In the genomic region with DNA sequence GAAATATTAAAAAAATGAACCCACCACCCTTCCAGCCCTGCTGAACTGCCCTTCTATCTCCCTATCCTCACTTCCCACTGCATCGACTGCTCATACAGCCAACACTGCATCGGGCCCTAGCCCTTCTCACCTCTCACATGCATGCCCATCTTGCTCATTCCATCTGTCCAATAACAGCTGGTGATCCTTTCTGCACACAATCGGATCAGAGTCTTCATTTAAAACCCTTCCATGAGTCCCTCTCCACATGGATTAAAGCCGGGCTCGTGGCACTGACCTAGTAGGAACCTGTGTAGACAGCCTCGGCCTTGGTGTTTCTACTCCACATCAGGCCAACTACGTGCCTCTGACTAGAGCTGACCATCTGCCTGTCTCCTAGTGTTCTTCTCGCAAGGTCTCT, we compare ENCODE assay signal across 12 mouse cellular contexts. TPM values are rescaled to one million over a fixed set of nuclear protein-coding genes. Genes with fewer than 3 reads are reported as not detected.
DNase-seq lines count a peak whose midpoint lies in the region; ATAC-seq and TF ChIP-seq lines count a peak whose summit lies in the region.
"Had no signal": no experiment of that assay in that cellular context is flagged by ENCODE, and none has a peak within 500 bp of the region (broad histone marks: within the 10 kb centered on the region; RNA-seq: fewer than 3 reads in every experiment).

No protein-coding gene starts in this region.

- H3K27ac ChIP-seq in forebrain, embryonic 12.5 days: peak overlapping the region; percentile 82
- H3K27ac ChIP-seq in forebrain, embryonic 11.5 days (ENCODE audit: low read depth, low read length): no peak overlapping the region
- H3K27ac ChIP-seq in layer of hippocampus, adult 2 months: peak overlapping the region; percentile 99
- peak overlapping the region; percentile 74 for H3K27ac ChIP-seq in cortical plate, adult 2 months (ENCODE audit: insufficient read depth, low read length)
- H3K27ac ChIP-seq in hindbrain, postnatal 0 days: peak overlapping the region; percentile 73; the same call in 1 of the 2 replicates
- H3K27ac ChIP-seq: liver, embryonic 14.5 days had no signal

- peaks cover 61% of the 10 kb centered on the region for H3K36me3 ChIP-seq in forebrain, embryonic 12.5 days (replicated peaks)
- peaks cover 8% of the 10 kb centered on the region; the same call in 1 of the 2 replicates for H3K36me3 ChIP-seq in forebrain, embryonic 11.5 days (ENCODE audit: control insufficient read depth, insufficient read depth, low read length)
- H3K36me3 ChIP-seq in hindbrain, postnatal 0 days (ENCODE audit: insufficient read depth, low read length): peaks cover 11% of the 10 kb centered on the region; the same call in 1 of the 2 replicates

- 87% methylated on average over 8 of the region's 8 CpGs for WGBS in forebrain, embryonic 12.5 days
- 87% methylated on average over 8 of the region's 8 CpGs for WGBS in forebrain, embryonic 11.5 days
- WGBS in hindbrain, postnatal 0 days: 75% methylated on average over 8 of the region's 8 CpGs

- TF ChIP-seq POLR2A in cortical plate, adult 2 months (IDR thresholded peaks at IDR 0.05; ENCODE audit: extremely low read depth, insufficient read depth, low read length): no peak

- no peak overlapping the region for H3K4me2 ChIP-seq in forebrain, embryonic 12.5 days
- no peak overlapping the region for H3K4me2 ChIP-seq in forebrain, embryonic 11.5 days (ENCODE audit: low read depth, low read length, severe bottlenecking)
- H3K4me2 ChIP-seq in hindbrain, postnatal 0 days (ENCODE audit: low read depth, low read length): no peak overlapping the region

- ATAC-seq in forebrain, embryonic 12.5 days (ENCODE audit: low FRiP score): no peak
- no peak for ATAC-seq in forebrain, embryonic 11.5 days (replicated peaks; ENCODE audit: low FRiP score)
- ATAC-seq in hindbrain, postnatal 0 days: no peak

- no peaks in the 10 kb centered on the region for H3K9me3 ChIP-seq in forebrain, embryonic 12.5 days
- H3K9me3 ChIP-seq in forebrain, embryonic 11.5 days (ENCODE audit: control insufficient read depth, low read length): no peaks in the 10 kb centered on the region
- no peaks in the 10 kb centered on the region for H3K9me3 ChIP-seq in hindbrain, postnatal 0 days (ENCODE audit: low read length)
- H3K9me3 ChIP-seq: megakaryocyte, embryonic 14.5 days had no signal

- no peak for TF ChIP-seq CTCF in layer of hippocampus, adult 2 months (conservative IDR thresholded peaks at IDR 0.05)
- TF ChIP-seq CTCF in cortical plate, adult 2 months (IDR thresholded peaks at IDR 0.05; ENCODE audit: extremely low read depth, insufficient read depth, low read length): no peak
- no peak for TF ChIP-seq CTCF in hindbrain, postnatal 0 days (IDR thresholded peaks at IDR 0.05; ENCODE audit: low read depth)

- 0 out of 2 replicates have a peak overlapping the region, but pooled peaks have one; percentile 29 for H3K9ac ChIP-seq in forebrain, embryonic 12.5 days
- H3K9ac ChIP-seq in forebrain, embryonic 11.5 days (ENCODE audit: low read length): no peak overlapping the region
- H3K9ac ChIP-seq in hindbrain, postnatal 0 days (replicated peaks; ENCODE audit: low read length): no peak overlapping the region; the same call in 1 of the 2 replicates
- H3K9ac ChIP-seq: liver, embryonic 14.5 days had no signal

- peaks cover 21% of the 10 kb centered on the region for H3K4me1 ChIP-seq in forebrain, embryonic 12.5 days
- H3K4me1 ChIP-seq in forebrain, embryonic 11.5 days (replicated peaks; ENCODE audit: control insufficient read depth, insufficient read depth, low read length): 0 out of 2 replicates have a peak, but pooled peaks cover 1% of the 10 kb centered on the region
- peaks cover 7% of the 10 kb centered on the region for H3K4me1 ChIP-seq in cortical plate, adult 2 months (ENCODE audit: control insufficient read depth, insufficient read depth, low read length)
- no peaks in the 10 kb centered on the region for H3K4me1 ChIP-seq in hindbrain, postnatal 0 days (ENCODE audit: insufficient read depth, low read length)

- no peaks in the 10 kb centered on the region for H3K27me3 ChIP-seq in forebrain, embryonic 12.5 days
- H3K27me3 ChIP-seq in forebrain, embryonic 11.5 days (ENCODE audit: control insufficient read depth, insufficient read depth, low read length): no peaks in the 10 kb centered on the region
- H3K27me3 ChIP-seq in hindbrain, postnatal 0 days (ENCODE audit: insufficient read depth, low read length): no peaks in the 10 kb centered on the region

- no peak for DNase-seq in forebrain, embryonic 11.5 days (ENCODE audit: low spot score)
- DNase-seq in layer of hippocampus, adult 2 months (ENCODE audit: low spot score in 2 of 2): no peak
- DNase-seq in layer of hippocampus, postnatal 36 days: no peak
- no peak for DNase-seq in hindbrain, postnatal 0 days (ENCODE audit: low spot score)
- DNase-seq in adrenal gland, postnatal 25 days: no peak
- no peak for DNase-seq in left cerebral cortex, adult 18-20 months (ENCODE audit: low spot score in 2 of 2)
- DNase-seq: cerebellum, adult 11 months had no signal

- H3K4me3 ChIP-seq in forebrain, embryonic 12.5 days (replicated peaks): 0 out of 2 replicates have a peak overlapping the region, but pooled peaks have one; percentile 7
- no peak overlapping the region for H3K4me3 ChIP-seq in forebrain, embryonic 11.5 days (ENCODE audit: low read depth, low read length)
- H3K4me3 ChIP-seq in layer of hippocampus, adult 2 months: no peak overlapping the region
- H3K4me3 ChIP-seq in cortical plate, adult 2 months (ENCODE audit: insufficient read depth, low read length): no peak overlapping the region
- no peak overlapping the region for H3K4me3 ChIP-seq in hindbrain, postnatal 0 days (ENCODE audit: low read length)

RNA-seq across cellular contexts. Expression of a gene that starts 4.9 kb away (rescaled TPM):
- polyA plus RNA-seq in forebrain, embryonic 12.5 days (2016; fragmentation: Nextera tagmentation; extraction: Ambion mirVana): 104 and 115 TPM in 2 replicates
- polyA plus RNA-seq in forebrain, embryonic 11.5 days (2014; fragmentation: Nextera tagmentation; extraction: Ambion mirVana): 77.4 and 77.5 TPM in 2 replicates
- 100 to 1,000 TPM; 189 to 218 TPM for total RNA-seq in layer of hippocampus, adult 2 months (2021)
- 100 to 1,000 TPM; 154 to 191 TPM for total RNA-seq in layer of hippocampus, postnatal 36 days (2021)
- polyA plus RNA-seq in cortical plate, adult 2 months (2012; rRNA removed): 481 and 484 TPM in 2 replicates
- total RNA-seq in hindbrain, postnatal 0 days (2014; rRNA removed): 183 and 264 TPM in 2 replicates
- 49.1 and 50.8 TPM in 2 replicates for polyA plus RNA-seq in hindbrain, postnatal 0 days (2015; fragmentation: Nextera tagmentation; extraction: Ambion mirVana)
- total RNA-seq in adrenal gland, postnatal 25 days (2021): 131 and 169 TPM in 2 replicates
- 100 to 1,000 TPM; 125 to 149 TPM for total RNA-seq in left cerebral cortex, adult 18-20 months (2021)

RNA-seq across cellular contexts. Expression of a gene that starts 12.8 kb away (rescaled TPM):
- polyA plus RNA-seq in forebrain, embryonic 12.5 days (2016; fragmentation: Nextera tagmentation; extraction: Ambion mirVana): 131 and 143 TPM in 2 replicates
- 87.3 and 96.0 TPM in 2 replicates for polyA plus RNA-seq in forebrain, embryonic 11.5 days (2014; fragmentation: Nextera tagmentation; extraction: Ambion mirVana)
- 100 to 1,000 TPM; 526 to 562 TPM for total RNA-seq in layer of hippocampus, adult 2 months (2021)
- 100 to 1,000 TPM; 554 to 570 TPM for total RNA-seq in layer of hippocampus, postnatal 36 days (2021)
- polyA plus RNA-seq in cortical plate, adult 2 months (2012; rRNA removed): 817 and 841 TPM in 2 replicates
- total RNA-seq in hindbrain, postnatal 0 days (2014; rRNA removed): 819 and 1,009 TPM in 2 replicates
- polyA plus RNA-seq in hindbrain, postnatal 0 days (2015; fragmentation: Nextera tagmentation; extraction: Ambion mirVana): 249 and 272 TPM in 2 replicates
- 2.0 and 2.3 TPM in 2 replicates for total RNA-seq in adrenal gland, postnatal 25 days (2021)
- total RNA-seq in left cerebral cortex, adult 18-20 months (2021): 100 to 1,000 TPM; 597 TPM

RNA-seq across cellular contexts. Expression of a gene that starts 18.2 kb away (rescaled TPM):
- polyA plus RNA-seq in forebrain, embryonic 12.5 days (2016; fragmentation: Nextera tagmentation; extraction: Ambion mirVana): 3.0 TPM in 2 replicates
- polyA plus RNA-seq in forebrain, embryonic 11.5 days (2014; fragmentation: Nextera tagmentation; extraction: Ambion mirVana): 1.6 and 2.7 TPM in 2 replicates
- total RNA-seq in layer of hippocampus, adult 2 months (2021): 1 to 10 TPM; 5.6 to 6.6 TPM
- total RNA-seq in layer of hippocampus, postnatal 36 days (2021): 1 to 10 TPM; 5.5 to 5.9 TPM
- polyA plus RNA-seq in cortical plate, adult 2 months (2012; rRNA removed): 8.4 and 8.5 TPM in 2 replicates
- total RNA-seq in hindbrain, postnatal 0 days (2014; rRNA removed): 4.2 and 4.4 TPM in 2 replicates
- 4.2 and 5.4 TPM in 2 replicates for polyA plus RNA-seq in hindbrain, postnatal 0 days (2015; fragmentation: Nextera tagmentation; extraction: Ambion mirVana)
- 11.5 and 12.2 TPM in 2 replicates for total RNA-seq in adrenal gland, postnatal 25 days (2021)
- 1 to 10 TPM; 6.0 to 6.9 TPM for total RNA-seq in left cerebral cortex, adult 18-20 months (2021)

RNA-seq across cellular contexts. Expression of a gene that starts 32.7 kb away (rescaled TPM):
- polyA plus RNA-seq in forebrain, embryonic 12.5 days (2016; fragmentation: Nextera tagmentation; extraction: Ambion mirVana): 11.3 and 14.0 TPM in 2 replicates
- 16.2 and 17.8 TPM in 2 replicates for polyA plus RNA-seq in forebrain, embryonic 11.5 days (2014; fragmentation: Nextera tagmentation; extraction: Ambion mirVana)
- 1 to 10 TPM; 1.1 to 1.7 TPM for total RNA-seq in layer of hippocampus, adult 2 months (2021)
- 1 to 10 TPM in 1 of 2 experiments, under 1 TPM in 1; 0.95 to 1.1 TPM for total RNA-seq in layer of hippocampus, postnatal 36 days (2021)
- polyA plus RNA-seq in cortical plate, adult 2 months (2012; rRNA removed): 3.7 and 4.8 TPM in 2 replicates
- 8.5 and 15.9 TPM in 2 replicates for total RNA-seq in hindbrain, postnatal 0 days (2014; rRNA removed)
- polyA plus RNA-seq in hindbrain, postnatal 0 days (2015; fragmentation: Nextera tagmentation; extraction: Ambion mirVana): 11.7 and 12.0 TPM in 2 replicates
- total RNA-seq in adrenal gland, postnatal 25 days (2021): 42.7 and 45.5 TPM in 2 replicates
- 1 to 10 TPM; 3.6 to 4.1 TPM for total RNA-seq in left cerebral cortex, adult 18-20 months (2021)
- polyA plus RNA-seq: inflammation-experienced regulatory T-cells, adult 6 months had no signal

Comparison
In these comparisons a context has a peak if more than half of its experiments do, and no peak if none do; other contexts are left out.
1. RNA of a gene that starts 12.8 kb away (total RNA-seq): 819 to 1,009 TPM in hindbrain, postnatal 0 days, 597 TPM in left cerebral cortex, adult 18-20 months, 554 to 570 TPM in layer of hippocampus, postnatal 36 days and 526 to 562 TPM in layer of hippocampus, adult 2 months; 2.0 to 2.3 TPM in adrenal gland, postnatal 25 days; every median in the first group is over 100 times any median in the second.